Mouse (Mus musculus): Measurements from ENCODE around the gene Htr3b.
"Not testable (repeated sequence)": the region's sequence is repeated elsewhere in the genome, so short reads cannot be mapped to it uniquely, and the experiment has no call there.

The Htr3b gene

DNA sequence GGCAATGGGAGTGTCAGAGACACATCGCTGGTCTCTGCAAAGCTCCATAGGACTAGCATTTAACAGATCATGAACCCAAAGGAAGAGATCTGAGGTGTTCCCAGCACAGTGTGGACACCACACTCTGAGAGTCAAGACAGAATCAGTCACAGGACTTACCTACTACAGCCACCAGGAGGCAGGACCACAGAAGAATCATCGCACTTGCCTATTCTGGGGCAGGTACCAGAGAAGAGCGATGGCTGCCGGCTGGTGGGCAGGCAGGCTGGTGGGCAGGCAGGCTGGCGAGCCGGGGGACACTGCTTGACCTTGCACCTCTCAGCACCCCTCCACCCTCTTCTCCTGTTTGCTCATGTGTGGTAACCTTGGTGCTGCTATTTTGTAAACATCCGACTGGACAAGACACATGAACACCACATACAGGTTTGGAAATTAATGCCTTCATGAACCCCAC, at the start of gene Htr3b:
TSS of gene Htr3b (minus strand) at position 404 of the 454 bp plus-strand sequence.
- in situ Hi-C loops (cut with MboI; ENCODE audit: low pct_unique_long_range_greater_than_20kb in 1 of 2, low sequenced_read_pairs in 2 of 2, unreplicated experiment in 1 of 2), result loop anchor here (5.0 to 10.0 kb wide), 2 partner anchors 320 to 322 kb away; no protein-coding TSS in a partner anchor

DNA sequence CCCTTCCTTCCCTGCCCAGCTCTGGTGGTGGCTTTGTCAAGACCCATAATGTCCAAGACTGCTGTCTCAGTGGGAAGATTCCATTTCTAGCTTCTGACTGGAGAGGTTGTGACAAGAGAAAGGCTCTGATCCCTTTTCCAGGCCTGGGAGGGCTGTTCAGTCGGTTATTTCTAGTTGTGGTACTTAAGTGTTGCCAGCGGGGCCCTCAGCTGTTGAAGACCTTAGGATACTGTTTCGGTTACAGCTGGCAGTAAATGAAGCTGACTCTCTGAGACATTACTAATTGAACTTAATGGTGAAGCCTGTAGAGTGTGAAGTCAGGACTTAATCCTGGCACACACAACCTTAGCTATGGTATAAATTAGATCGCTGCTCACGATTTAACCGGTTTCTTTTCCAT, 34.5 kb upstream of the Htr3b start:
- in situ Hi-C loops (cut with MboI; ENCODE audit: low pct_unique_long_range_greater_than_20kb in 1 of 2, low sequenced_read_pairs in 2 of 2, unreplicated experiment in 1 of 2), result no loop called here

DNA sequence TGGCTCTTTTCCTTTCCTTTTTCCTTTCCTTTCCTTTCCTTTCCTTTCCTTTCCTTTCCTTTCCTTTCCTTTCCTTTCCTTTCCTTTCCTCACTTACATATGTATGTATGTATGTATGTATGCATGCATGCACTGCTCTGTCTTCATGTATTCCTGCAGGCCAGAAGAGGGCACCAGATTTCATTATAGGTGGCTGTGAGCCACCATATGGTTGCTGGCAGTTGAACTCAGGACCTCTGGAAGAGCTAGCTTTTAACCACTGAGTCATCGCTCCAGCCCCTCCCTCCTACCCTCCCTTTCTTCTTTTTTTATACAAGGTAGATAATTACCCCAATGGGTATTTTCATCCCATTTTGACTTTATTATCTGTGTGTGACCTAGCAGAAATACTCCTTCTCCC, 30.9 kb upstream of the Htr3b start:
- in situ Hi-C loops (cut with MboI; ENCODE audit: low pct_unique_long_range_greater_than_20kb in 1 of 2, low sequenced_read_pairs in 2 of 2, unreplicated experiment in 1 of 2), result no loop called here

- in situ Hi-C loops (cut with MboI; ENCODE audit: low pct_unique_long_range_greater_than_20kb in 1 of 2, low sequenced_read_pairs in 2 of 2, unreplicated experiment in 1 of 2), result no loop called here
These were observed 30.0 kb upstream of the Htr3b start for GRCm38 (mm10) chr9:48994779-48995178.

DNA sequence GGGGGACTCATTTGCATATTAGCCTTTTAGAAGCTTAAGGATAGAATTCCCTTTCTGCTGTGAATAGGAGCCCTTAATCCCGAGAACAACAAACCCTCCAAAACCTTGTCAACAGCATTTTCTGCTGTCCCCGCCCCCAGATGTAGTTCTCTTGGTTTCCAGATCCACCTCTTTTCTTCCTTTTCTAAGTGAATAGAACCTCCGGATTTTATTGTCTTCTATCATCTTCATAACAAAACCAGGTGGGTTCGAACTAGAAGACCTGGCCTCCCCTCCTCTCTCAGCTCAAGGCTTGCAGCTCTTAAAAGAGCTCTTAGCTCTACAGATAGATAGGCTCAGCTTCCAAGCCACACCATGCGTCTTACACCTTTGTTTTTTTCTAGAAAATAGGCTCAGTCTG, 26.9 kb upstream of the Htr3b start:
- in situ Hi-C loops (cut with MboI; ENCODE audit: low pct_unique_long_range_greater_than_20kb in 1 of 2, low sequenced_read_pairs in 2 of 2, unreplicated experiment in 1 of 2), result no loop called here

GRCm38 (mm10) chr9:48987201-48988101, 22.7 kb upstream of the Htr3b start:
- in situ Hi-C loops (cut with MboI; ENCODE audit: low pct_unique_long_range_greater_than_20kb in 1 of 2, low sequenced_read_pairs in 2 of 2, unreplicated experiment in 1 of 2), result no loop called here

DNA sequence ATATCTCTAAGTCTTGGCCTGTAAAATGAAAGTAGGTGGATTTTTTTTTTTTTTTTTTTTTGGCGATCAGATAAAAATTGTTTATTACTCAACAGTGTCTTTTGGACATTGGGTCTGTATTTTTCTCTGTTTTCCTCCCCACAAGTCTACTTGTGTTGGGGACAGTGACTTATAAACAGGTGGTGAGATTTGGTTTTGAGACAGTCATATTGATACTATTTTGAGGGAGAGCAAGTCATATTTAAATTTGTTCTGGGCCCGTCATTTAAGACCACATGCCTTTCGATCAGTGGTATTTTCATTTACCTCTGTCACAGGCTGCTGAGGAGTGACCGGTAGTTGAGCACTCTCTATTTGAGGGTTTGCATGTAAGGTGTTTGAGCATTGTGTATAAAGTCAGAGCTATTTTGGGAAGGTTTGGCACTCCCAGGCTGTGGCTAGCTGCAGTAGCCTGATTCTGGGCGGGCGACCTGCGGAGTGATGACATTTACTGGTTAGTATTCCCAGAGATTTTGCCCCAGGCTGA, 21.9 kb upstream of the Htr3b start:
- in situ Hi-C loops (cut with MboI; ENCODE audit: low pct_unique_long_range_greater_than_20kb in 1 of 2, low sequenced_read_pairs in 2 of 2, unreplicated experiment in 1 of 2), result no loop called here

DNA sequence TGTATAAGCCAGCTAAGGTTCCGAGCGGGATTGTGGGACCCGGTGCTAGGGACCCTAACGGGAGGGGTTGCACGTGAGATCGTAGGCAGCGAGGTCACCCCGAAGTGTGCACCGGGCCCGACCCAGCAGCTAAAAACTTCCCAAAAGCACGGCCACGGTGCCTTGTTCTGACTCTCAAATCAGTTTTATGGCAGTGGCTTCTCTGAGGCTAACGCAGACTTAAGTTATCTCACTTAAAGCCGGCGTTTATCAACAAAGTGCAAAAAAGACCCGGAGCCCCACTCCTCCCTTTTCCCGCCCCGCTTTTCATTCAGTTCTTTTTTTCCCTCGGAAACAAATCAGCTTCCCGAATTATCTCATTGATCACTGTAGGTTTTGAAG, 20.9 kb upstream of the Htr3b start:
- in situ Hi-C loops (cut with MboI; ENCODE audit: low pct_unique_long_range_greater_than_20kb in 1 of 2, low sequenced_read_pairs in 2 of 2, unreplicated experiment in 1 of 2), result no loop called here

DNA sequence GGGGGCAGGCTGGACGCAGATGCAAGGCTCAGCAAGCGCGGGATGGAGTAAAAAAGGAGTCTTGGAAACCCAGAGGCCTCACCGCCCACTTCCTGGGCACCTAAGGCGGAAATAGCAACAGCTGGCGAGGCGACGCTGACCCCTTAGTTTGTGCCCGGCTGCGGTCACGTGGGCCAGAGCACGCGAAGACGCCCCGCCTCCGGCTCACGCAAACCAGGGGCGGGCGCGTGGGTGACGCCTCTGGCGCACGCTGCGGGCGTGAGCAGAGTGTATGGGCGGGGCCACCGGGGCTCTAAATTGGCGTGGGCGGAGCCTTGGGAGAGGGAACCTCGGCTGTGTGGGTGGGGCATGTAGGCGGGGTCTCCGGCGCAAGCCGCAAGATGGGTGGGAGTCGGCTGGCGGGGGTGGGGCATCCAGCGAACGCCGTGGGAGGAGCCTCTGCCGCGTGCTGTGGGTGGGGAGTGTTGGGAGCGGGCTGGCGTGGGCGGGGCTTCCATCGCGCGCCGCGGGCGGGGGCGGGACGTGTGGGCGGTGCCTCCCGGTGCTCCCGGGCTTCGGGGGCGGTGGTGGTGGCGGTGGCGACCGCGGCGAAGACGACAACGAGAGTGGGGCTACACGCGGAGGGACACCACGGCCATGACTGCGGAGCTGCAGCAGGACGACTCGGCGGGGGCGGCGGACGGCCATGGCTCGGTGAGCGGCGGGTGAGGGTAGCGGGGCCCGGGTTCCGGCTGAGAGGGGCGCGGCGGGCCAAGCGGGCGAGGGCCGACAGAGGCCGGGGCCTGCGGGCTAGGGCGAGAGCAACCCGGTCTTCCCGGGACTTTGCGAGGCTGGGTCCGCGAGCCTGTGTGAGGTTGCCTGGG, 20.3 kb upstream of the Htr3b start, which contains the start of gene Usp28:
TSS of gene Usp28 (plus strand) at position 531 of the 863 bp plus-strand sequence.
- in situ Hi-C loops (cut with MboI; ENCODE audit: low pct_unique_long_range_greater_than_20kb in 1 of 2, low sequenced_read_pairs in 2 of 2, unreplicated experiment in 1 of 2), result no loop called here

GRCm38 (mm10) chr9:48984320-48984844, 19.6 kb upstream of the Htr3b start:
- in situ Hi-C loops (cut with MboI; ENCODE audit: low pct_unique_long_range_greater_than_20kb in 1 of 2, low sequenced_read_pairs in 2 of 2, unreplicated experiment in 1 of 2), result no loop called here

DNA sequence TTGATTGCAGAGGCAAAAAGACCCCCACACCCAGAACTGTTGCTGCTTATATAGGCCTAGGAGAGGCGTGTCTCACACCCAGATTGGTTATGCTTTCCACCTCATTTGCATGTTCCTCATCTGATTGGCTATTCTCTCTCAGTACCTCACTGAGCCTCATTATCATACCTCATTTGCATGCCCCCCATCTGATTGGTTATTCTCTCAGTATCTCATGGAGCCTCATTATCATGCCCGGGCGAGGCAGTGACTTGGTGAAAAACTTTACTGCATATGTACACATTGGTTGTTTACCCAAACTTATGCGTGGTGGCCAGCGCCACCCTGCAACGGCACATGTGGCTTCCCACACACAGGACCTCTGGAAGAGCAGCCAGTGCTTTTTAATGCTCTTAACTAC, 19.0 kb upstream of the Htr3b start:
- in situ Hi-C loops (cut with MboI; ENCODE audit: low pct_unique_long_range_greater_than_20kb in 1 of 2, low sequenced_read_pairs in 2 of 2, unreplicated experiment in 1 of 2), result not testable (repeated sequence)

DNA sequence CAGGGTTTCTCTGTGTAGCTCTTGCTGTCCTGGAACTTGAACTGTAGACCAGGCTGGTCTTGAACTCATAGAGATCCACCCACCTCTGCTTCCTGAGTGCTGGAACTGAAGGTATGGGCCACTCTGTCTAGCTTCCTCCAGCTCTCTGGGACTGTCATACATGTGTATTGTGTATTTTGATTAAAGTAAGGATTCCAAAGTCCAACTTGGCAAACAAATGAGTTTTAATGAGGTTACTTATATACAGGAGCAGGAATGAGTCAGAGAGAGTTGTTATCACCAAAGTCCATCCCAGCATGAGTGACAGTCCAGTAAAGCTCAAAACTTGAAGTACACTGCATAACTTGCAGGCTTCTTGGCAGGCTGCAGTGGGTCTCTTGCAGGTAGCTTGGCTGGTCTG, 17.0 kb upstream of the Htr3b start:
- in situ Hi-C loops (cut with MboI; ENCODE audit: low pct_unique_long_range_greater_than_20kb in 1 of 2, low sequenced_read_pairs in 2 of 2, unreplicated experiment in 1 of 2), result no loop called here

DNA sequence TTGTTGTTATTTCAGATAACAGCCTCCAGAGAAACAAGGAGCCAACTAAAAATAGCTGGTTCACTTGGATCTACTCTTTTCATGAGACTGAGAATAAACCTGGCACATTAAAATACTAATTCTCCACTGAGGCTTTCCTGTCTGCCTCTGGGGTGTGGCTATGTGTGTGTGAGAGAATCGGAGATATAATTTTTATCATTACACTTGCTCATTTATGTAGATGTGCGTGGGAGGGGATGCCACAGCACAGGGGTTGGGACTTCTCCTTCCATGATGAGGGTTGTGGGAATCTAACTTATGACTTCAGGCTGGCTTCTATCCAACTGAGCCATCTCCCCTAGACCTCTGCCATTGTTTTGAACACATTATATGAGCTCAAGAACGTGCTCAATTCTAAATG, 16.0 kb upstream of the Htr3b start:
- in situ Hi-C loops (cut with MboI; ENCODE audit: low pct_unique_long_range_greater_than_20kb in 1 of 2, low sequenced_read_pairs in 2 of 2, unreplicated experiment in 1 of 2), result no loop called here

DNA sequence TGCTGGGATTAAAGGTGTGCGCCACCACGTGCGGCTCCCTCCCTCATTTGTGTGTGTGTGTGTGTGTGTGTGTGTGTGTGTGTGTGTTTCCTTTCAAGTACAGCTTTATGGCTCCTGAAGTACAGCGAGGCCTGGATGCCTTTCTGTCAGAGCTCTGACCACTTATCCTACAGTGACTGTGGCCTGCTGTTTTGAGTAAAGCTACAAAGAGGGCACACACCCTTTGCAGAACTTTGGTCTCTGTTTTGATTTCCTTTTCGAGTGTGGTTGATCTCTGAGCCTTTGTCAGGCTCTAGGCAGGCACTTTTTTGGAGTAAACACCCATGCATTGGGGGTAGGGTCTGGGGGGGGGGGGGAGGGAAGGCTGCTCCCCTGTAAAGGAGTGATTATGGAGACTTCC, 15.6 kb upstream of the Htr3b start:
- in situ Hi-C loops (cut with MboI; ENCODE audit: low pct_unique_long_range_greater_than_20kb in 1 of 2, low sequenced_read_pairs in 2 of 2, unreplicated experiment in 1 of 2), result no loop called here

- in situ Hi-C loops (cut with MboI; ENCODE audit: low pct_unique_long_range_greater_than_20kb in 1 of 2, low sequenced_read_pairs in 2 of 2, unreplicated experiment in 1 of 2), result no loop called here
These were observed 12.0 kb upstream of the Htr3b start for GRCm38 (mm10) chr9:48976661-48977355.

- in situ Hi-C loops (cut with MboI; ENCODE audit: low pct_unique_long_range_greater_than_20kb in 1 of 2, low sequenced_read_pairs in 2 of 2, unreplicated experiment in 1 of 2), result no loop called here
These were observed 7.7 kb upstream of the Htr3b start for GRCm38 (mm10) chr9:48972494-48972893.

- in situ Hi-C loops (cut with MboI; ENCODE audit: low pct_unique_long_range_greater_than_20kb in 1 of 2, low sequenced_read_pairs in 2 of 2, unreplicated experiment in 1 of 2), result loop anchor here (5.0 to 10.0 kb wide), 2 partner anchors 317 to 320 kb away; no protein-coding TSS in a partner anchor
These were observed 2.7 kb downstream of the Htr3b start for GRCm38 (mm10) chr9:48962131-48962530.

DNA sequence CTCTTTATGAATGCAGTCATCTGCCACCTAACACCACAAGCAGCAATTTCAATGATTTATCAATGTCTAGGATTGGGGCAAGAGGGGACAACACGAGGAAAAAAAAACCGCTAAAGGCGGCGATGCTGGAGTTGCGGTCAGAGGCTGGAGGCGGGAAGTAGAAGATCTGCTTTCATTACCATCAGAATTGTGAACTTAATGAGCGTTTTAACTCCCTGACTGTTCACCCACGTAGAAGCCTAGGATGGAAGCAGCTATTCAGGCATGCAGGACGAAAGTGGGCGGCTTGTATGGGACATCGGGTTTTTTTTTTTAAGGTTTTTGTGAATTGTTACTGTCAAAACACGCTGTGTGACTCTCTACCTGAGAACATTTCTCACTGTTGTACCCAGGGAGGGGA, 3.5 kb downstream of the Htr3b start:
- in situ Hi-C loops (cut with MboI; ENCODE audit: low pct_unique_long_range_greater_than_20kb in 1 of 2, low sequenced_read_pairs in 2 of 2, unreplicated experiment in 1 of 2), result loop anchor here (5.0 to 10.0 kb wide), 2 partner anchors 317 to 319 kb away; no protein-coding TSS in a partner anchor
